Mouse (Mus musculus) stomach, embryonic 15.5 days (tissue): ENCODE results near the gene Kcnd1. TPM values are rescaled to one million over a fixed set of nuclear protein-coding genes. Genes with fewer than 3 reads are reported as not detected.

Source experiments
- ATAC-seq: fragments of 200-750 bp; cut with Nextera tagmentation; 2 replicates; pipeline ENCODE4 v1.8.0; 2017; ENCODE audit warnings: low read depth, moderate number of reproducible peaks, moderate TSS enrichment; ENCODE audit not compliant: insufficient read depth, low FRiP score
- H3K27ac ChIP-seq: fragments of 300-500 bp; sonication (generic); 2 replicates; pipeline ENCODE4 v1.5.1; 2015; ENCODE audit warnings: mild to moderate bottlenecking, inconsistent platforms
- H3K27me3 ChIP-seq: fragments of 300-500 bp; sonication (generic); replicated peaks from 2 replicates; pipeline ENCODE4 v1.6.1; 2015; ENCODE audit warnings: inconsistent platforms
- H3K36me3 ChIP-seq: fragments of 300-500 bp; sonication (generic); 2 replicates; pipeline ENCODE4 v1.6.1; 2015; ENCODE audit warnings: inconsistent platforms
- H3K4me1 ChIP-seq: fragments of 300-500 bp; sonication (generic); 2 replicates; pipeline ENCODE4 v1.6.1; 2015; ENCODE audit warnings: inconsistent platforms
- H3K4me2 ChIP-seq: fragments of 300-500 bp; sonication (generic); 2 replicates; pipeline ENCODE4 v1.6.1; 2015; ENCODE audit warnings: mild to moderate bottlenecking, inconsistent platforms
- H3K4me3 ChIP-seq: fragments of 300-500 bp; sonication (generic); replicated peaks from 2 replicates; pipeline ENCODE4 v1.5.1; 2015; ENCODE audit warnings: inconsistent platforms
- H3K9ac ChIP-seq: fragments of 300-500 bp; sonication (generic); 2 replicates; pipeline ENCODE4 v1.6.1; 2015; ENCODE audit warnings: inconsistent platforms
- H3K9me3 ChIP-seq: fragments of 300-500 bp; sonication (generic); 2 replicates; pipeline ENCODE4 v1.6.1; 2016; ENCODE audit warnings: inconsistent platforms
- WGBS: fragments of 180-500 bp; shearing (Covaris S2); methylation state at CpG from one replicate; pipeline ENCODE4 v1.1.7; 2015; 5-methylcytosine and 5-hydroxymethylcytosine counted together
- polyA plus RNA-seq: library from polyadenylated mRNA; unstranded; fragments of >200 nt; fragmentation: Nextera tagmentation; extraction: Ambion mirVana; gene quantifications from 2 replicates; pipeline ENCODE4 v1.2.1, GENCODE M21; 2015

Gene Kcnd1
- 1.4 and 1.5 TPM in 2 replicates for polyA plus RNA-seq

GRCm38 (mm10) chrX:7821865-7822779 lies at the start of gene Kcnd1:
Gene Kcnd1, plus strand, starts transcription at chrX:7822289.
- Histone ChIP-seq H3K36me3 (no peaks in the 10 kb centered on the region), H3K27me3 (no peaks in the 10 kb centered on the region), H3K9me3 (no peaks in the 10 kb centered on the region), H3K27ac (no peak within 1 kb of the TSS), H3K4me1 (peaks cover 4% of the 10 kb centered on the region; the same call in 1 of the 2 replicates), H3K9ac (no peak within 1 kb of the TSS), H3K4me2 (peak within 1 kb of the TSS; percentile 57), H3K4me3 (peak within 1 kb of the TSS; percentile 42)
- ATAC-seq = peak; percentile 37; the same call in 1 of the 2 replicates
- WGBS = 22% methylated on average over 21 of the region's 24 CpGs

- no peaks in the 10 kb centered on the region for H3K27me3 ChIP-seq
- H3K9me3 ChIP-seq = no peaks in the 10 kb centered on the region
- ATAC-seq = no peak
- no peak overlapping the region for H3K9ac ChIP-seq
- H3K36me3 ChIP-seq = peaks cover 10% of the 10 kb centered on the region; the same call in 1 of the 2 replicates
- H3K4me1 ChIP-seq = no peaks in the 10 kb centered on the region
- 63% methylated on average over 2 of the region's 2 CpGs for WGBS
- no peak overlapping the region for H3K27ac ChIP-seq
- H3K4me2 ChIP-seq = no peak overlapping the region
- no peak overlapping the region for H3K4me3 ChIP-seq
Measured at GRCm38 (mm10) chrX:7772766-7773165, 49.3 kb upstream of the Kcnd1 start.

- Histone ChIP-seq H3K36me3 (peaks cover 2% of the 10 kb centered on the region; the same call in 1 of the 2 replicates), H3K9me3 (no peaks in the 10 kb centered on the region), H3K27ac (no peak overlapping the region), H3K4me1 (no peaks in the 10 kb centered on the region), H3K4me2 (no peak overlapping the region), H3K4me3 (no peak overlapping the region), H3K27me3 (no peaks in the 10 kb centered on the region), H3K9ac (no peak overlapping the region)
- no peak for ATAC-seq
- 74% methylated on average over 9 of the region's 9 CpGs for WGBS
Measured at GRCm38 (mm10) chrX:7775501-7776205, 46.4 kb upstream of the Kcnd1 start.

GRCm38 (mm10) chrX:7776329-7777082 lies 45.6 kb upstream of the Kcnd1 start:
- Histone ChIP-seq H3K4me2 (no peak overlapping the region), H3K9ac (no peak overlapping the region), H3K27me3 (no peaks in the 10 kb centered on the region), H3K36me3 (no peaks in the 10 kb centered on the region; the same call in 1 of the 2 replicates), H3K4me3 (no peak overlapping the region), H3K4me1 (no peaks in the 10 kb centered on the region), H3K9me3 (no peaks in the 10 kb centered on the region), H3K27ac (no peak overlapping the region)
- 46% methylated on average over 8 of the region's 8 CpGs for WGBS
- ATAC-seq = peak; percentile 77

GRCm38 (mm10) chrX:7778450-7779244 lies 43.4 kb upstream of the Kcnd1 start:
- Histone ChIP-seq H3K9ac (no peak overlapping the region), H3K27me3 (no peaks in the 10 kb centered on the region), H3K4me2 (no peak overlapping the region), H3K4me3 (no peak overlapping the region), H3K9me3 (no peaks in the 10 kb centered on the region), H3K4me1 (no peaks in the 10 kb centered on the region), H3K36me3 (no peaks in the 10 kb centered on the region), H3K27ac (no peak overlapping the region)
- WGBS = 64% methylated on average over 7 of the region's 7 CpGs
- peak; percentile 65; the same call in 1 of the 2 replicates for ATAC-seq

GRCm38 (mm10) chrX:7779294-7779693 lies 42.8 kb upstream of the Kcnd1 start:
- no peak overlapping the region for H3K4me3 ChIP-seq
- no peak overlapping the region for H3K4me2 ChIP-seq
- WGBS = 12% methylated on average over 3 of the region's 3 CpGs
- H3K9ac ChIP-seq = no peak overlapping the region
- no peaks in the 10 kb centered on the region for H3K9me3 ChIP-seq
- no peak overlapping the region for H3K27ac ChIP-seq
- no peaks in the 10 kb centered on the region for H3K4me1 ChIP-seq
- H3K27me3 ChIP-seq = no peaks in the 10 kb centered on the region
- no peak for ATAC-seq
- H3K36me3 ChIP-seq = no peaks in the 10 kb centered on the region

GRCm38 (mm10) chrX:7782603-7783092 lies 39.4 kb upstream of the Kcnd1 start:
- ATAC-seq = no peak
- Histone ChIP-seq H3K27me3 (no peaks in the 10 kb centered on the region), H3K4me1 (no peaks in the 10 kb centered on the region), H3K4me2 (no peak overlapping the region), H3K36me3 (no peaks in the 10 kb centered on the region), H3K4me3 (no peak overlapping the region), H3K9me3 (no peaks in the 10 kb centered on the region), H3K27ac (no peak overlapping the region), H3K9ac (no peak overlapping the region)
- 70% methylated on average over 4 of the region's 4 CpGs for WGBS

- Histone ChIP-seq H3K9ac (peak within 1 kb of the TSS; percentile 46), H3K9me3 (no peaks in the 10 kb centered on the region), H3K4me3 (peak within 1 kb of the TSS; percentile 55), H3K27ac (no peak within 1 kb of the TSS; the same call in 1 of the 2 replicates), H3K27me3 (no peaks in the 10 kb centered on the region), H3K4me1 (no peaks in the 10 kb centered on the region), H3K36me3 (no peaks in the 10 kb centered on the region), H3K4me2 (peak within 1 kb of the TSS; percentile 51)
- peak; percentile 90 for ATAC-seq
- WGBS = 14% methylated on average over 24 of the region's 24 CpGs
Measured at GRCm38 (mm10) chrX:7789542-7790136, 32.5 kb upstream of the Kcnd1 start, which contains the start of gene Gripap1. Gene Gripap1, plus strand, starts transcription at chrX:7789765.

- ATAC-seq = no peak
- peak overlapping the region; percentile 51 for H3K4me2 ChIP-seq
- peak overlapping the region; percentile 55 for H3K4me3 ChIP-seq
- H3K36me3 ChIP-seq = no peaks in the 10 kb centered on the region
- no peaks in the 10 kb centered on the region for H3K27me3 ChIP-seq
- no peaks in the 10 kb centered on the region for H3K9me3 ChIP-seq
- peak overlapping the region; percentile 46; the same call in 1 of the 2 replicates for H3K9ac ChIP-seq
- 19% methylated on average over 5 of the region's 5 CpGs for WGBS
- no peak overlapping the region; the same call in 1 of the 2 replicates for H3K27ac ChIP-seq
- H3K4me1 ChIP-seq = no peaks in the 10 kb centered on the region
Measured at GRCm38 (mm10) chrX:7790309-7790708, 31.8 kb upstream of the Kcnd1 start.

- no peak for ATAC-seq
- no peaks in the 10 kb centered on the region for H3K27me3 ChIP-seq
- H3K4me1 ChIP-seq = no peaks in the 10 kb centered on the region
- H3K36me3 ChIP-seq = no peaks in the 10 kb centered on the region
- H3K9me3 ChIP-seq = no peaks in the 10 kb centered on the region
- H3K27ac ChIP-seq = no peak overlapping the region
- H3K4me3 ChIP-seq = no peak overlapping the region
- 40% methylated on average over 3 of the region's 3 CpGs for WGBS
- no peak overlapping the region for H3K9ac ChIP-seq
- no peak overlapping the region for H3K4me2 ChIP-seq
Measured at GRCm38 (mm10) chrX:7793361-7793760, 28.7 kb upstream of the Kcnd1 start.
